Mouse (Mus musculus) midbrain, embryonic 13.5 days (tissue): ENCODE measurements around the gene Cpa5. TPM values are rescaled to one million over a fixed set of nuclear protein-coding genes. Genes with fewer than 3 reads are reported as not detected.

Experiments
- ATAC-seq: fragments of 200-750 bp; cut with Nextera tagmentation; 2 replicates; pipeline ENCODE4 v1.8.0; 2017; ENCODE audit warnings: mild to moderate bottlenecking, moderate TSS enrichment, moderate library complexity
- H3K27ac ChIP-seq: fragments of 300-500 bp; sonication (generic); 2 replicates; pipeline ENCODE4 v1.5.1; 2015; ENCODE audit warnings: inconsistent platforms, mild to moderate bottlenecking, moderate library complexity
- H3K27me3 ChIP-seq: fragments of 300-500 bp; sonication (generic); 2 replicates; pipeline ENCODE4 v1.6.1; 2015; ENCODE audit warnings: mild to moderate bottlenecking, inconsistent platforms
- H3K36me3 ChIP-seq: fragments of 300-500 bp; sonication (generic); 2 replicates; pipeline ENCODE4 v1.6.1; 2015; ENCODE audit warnings: mild to moderate bottlenecking, inconsistent platforms
- H3K4me1 ChIP-seq: fragments of 300-500 bp; sonication (generic); replicated peaks from 2 replicates; pipeline ENCODE4 v1.6.1; 2015; ENCODE audit warnings: inconsistent platforms
- H3K4me2 ChIP-seq: fragments of 300-500 bp; sonication (generic); replicated peaks from 2 replicates; pipeline ENCODE4 v1.6.1; 2015; ENCODE audit warnings: moderate library complexity, mild to moderate bottlenecking, inconsistent platforms
- H3K4me3 ChIP-seq: fragments of 300-500 bp; sonication (generic); replicated peaks from 2 replicates; pipeline ENCODE4 v1.5.1; 2015; ENCODE audit warnings: mild to moderate bottlenecking, inconsistent platforms
- H3K9ac ChIP-seq: fragments of 300-500 bp; sonication (generic); replicated peaks from 2 replicates; pipeline ENCODE4 v1.6.1; 2015; ENCODE audit warnings: mild to moderate bottlenecking, inconsistent platforms
- H3K9me3 ChIP-seq: fragments of 300-500 bp; sonication (generic); 2 replicates; pipeline ENCODE4 v1.6.1; 2016; ENCODE audit warnings: mild to moderate bottlenecking, inconsistent platforms
- WGBS: fragments of 180-500 bp; shearing (Covaris S2); methylation state at CpG from one replicate; pipeline ENCODE4 v1.1.7; 2015; 5-methylcytosine and 5-hydroxymethylcytosine counted together
- polyA plus RNA-seq: library from polyadenylated mRNA; unstranded; fragments of >200 nt; fragmentation: Nextera tagmentation; extraction: Ambion mirVana; gene quantifications from 2 replicates; pipeline ENCODE4 v1.2.1, GENCODE M21; 2015

Cpa5 gene
- polyA plus RNA-seq, 1 experiment from 2014 or later: not detected

DNA sequence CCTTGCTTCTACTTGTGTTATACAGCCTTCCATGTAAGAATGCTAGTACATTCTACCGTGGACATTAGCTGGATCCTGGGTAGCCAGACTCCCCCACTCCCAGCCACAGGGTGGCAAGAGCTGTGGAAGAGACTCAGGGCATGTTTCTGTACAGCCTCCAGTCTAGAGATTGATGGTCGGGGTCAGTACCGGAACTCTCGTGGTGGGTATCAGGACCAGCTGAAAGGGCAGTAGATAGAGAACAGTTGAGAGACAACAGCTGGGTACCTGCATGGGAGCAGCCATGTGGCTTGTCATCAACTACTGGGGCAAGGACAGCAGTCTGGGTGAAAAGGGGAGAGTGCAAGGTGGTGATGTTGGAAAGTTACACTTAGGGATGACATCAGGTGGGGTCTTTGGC, 5.7 kb upstream of the Cpa5 start:
- Histone ChIP-seq H3K4me1 (no peaks in the 10 kb centered on the region), H3K9me3 (no peaks in the 10 kb centered on the region), H3K9ac (no peak overlapping the region), H3K4me2 (no peak overlapping the region), H3K27ac (no peak overlapping the region), H3K27me3 (no peaks in the 10 kb centered on the region), H3K4me3 (no peak overlapping the region), H3K36me3 (no peaks in the 10 kb centered on the region)
- ATAC-seq: no peak
- 95% methylated on average over 4 of the region's 4 CpGs for WGBS

DNA sequence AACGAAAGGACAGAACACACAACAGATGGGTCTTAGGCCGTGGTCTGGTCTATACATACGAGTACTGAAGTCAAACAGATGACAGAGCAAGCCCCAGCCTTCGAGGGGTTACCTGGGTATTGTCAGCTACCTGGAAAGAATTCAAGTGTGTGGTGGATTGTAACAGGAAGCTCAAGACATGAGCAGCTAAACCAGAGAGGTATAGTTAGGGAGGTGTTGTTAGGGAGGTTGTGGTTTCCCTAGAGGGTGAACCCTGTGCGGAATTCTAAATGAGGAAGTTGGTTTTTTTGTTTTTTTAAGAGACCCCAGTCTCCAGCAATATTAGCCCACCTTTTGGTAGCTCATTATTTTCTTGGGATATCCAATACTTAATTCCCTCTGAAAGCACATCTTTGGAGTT, 5.1 kb upstream of the Cpa5 start:
- no peaks in the 10 kb centered on the region for H3K4me1 ChIP-seq
- no peak overlapping the region for H3K4me3 ChIP-seq
- no peaks in the 10 kb centered on the region for H3K27me3 ChIP-seq
- no peak overlapping the region for H3K9ac ChIP-seq
- H3K9me3 ChIP-seq: no peaks in the 10 kb centered on the region
- H3K4me2 ChIP-seq: no peak overlapping the region
- no peak for ATAC-seq
- 91% methylated on average over 5 of the region's 5 CpGs for WGBS
- no peaks in the 10 kb centered on the region for H3K36me3 ChIP-seq
- no peak overlapping the region for H3K27ac ChIP-seq

DNA sequence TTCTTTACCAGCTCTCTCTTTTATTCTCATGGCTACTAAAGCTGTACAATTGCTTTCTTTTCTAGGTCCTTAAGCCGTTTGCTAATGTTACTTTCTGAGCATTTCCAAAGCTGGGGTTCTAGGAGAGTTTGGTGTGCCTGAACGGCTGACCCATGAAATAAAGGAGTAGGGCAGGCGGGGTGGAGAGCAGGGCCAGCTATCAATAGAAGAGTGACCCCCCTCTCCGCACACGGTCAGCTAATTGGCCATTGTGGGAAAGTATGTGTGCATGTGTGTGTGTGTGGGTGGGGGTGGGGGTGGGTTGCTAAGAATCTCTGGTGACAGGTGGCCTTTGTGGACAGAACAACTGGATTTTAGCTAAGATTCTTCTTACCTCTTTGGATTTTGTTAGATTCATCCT, 402 bp downstream of the Cpa5 start:
- H3K4me1 ChIP-seq: peaks cover 19% of the 10 kb centered on the region
- no peak for ATAC-seq
- WGBS: 9% methylated on average over 5 of the region's 5 CpGs
- no peak overlapping the region for H3K4me3 ChIP-seq
- H3K36me3 ChIP-seq: no peaks in the 10 kb centered on the region
- no peak overlapping the region for H3K9ac ChIP-seq
- no peaks in the 10 kb centered on the region for H3K27me3 ChIP-seq
- H3K4me2 ChIP-seq: no peak overlapping the region
- H3K27ac ChIP-seq: no peak overlapping the region
- H3K9me3 ChIP-seq: no peaks in the 10 kb centered on the region

DNA sequence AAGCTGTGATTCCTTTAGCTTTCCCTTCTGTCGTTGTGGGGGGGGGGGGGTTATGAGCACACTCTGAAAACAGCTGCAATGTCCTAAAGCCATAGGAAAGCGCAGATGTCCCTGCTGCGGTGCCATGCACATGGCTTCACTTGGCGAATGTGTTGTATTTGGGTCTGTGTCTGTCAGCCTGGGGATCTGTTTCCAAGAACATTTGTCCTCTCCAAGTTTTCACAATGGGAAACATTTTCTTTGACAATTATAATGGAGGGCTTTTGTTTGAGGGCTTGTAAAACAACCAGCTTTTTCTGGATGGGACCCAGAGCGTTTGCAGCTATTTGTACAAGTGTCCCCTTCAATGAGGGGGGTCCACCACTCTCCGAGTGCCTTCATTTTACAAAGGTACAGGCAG, 3.4 kb downstream of the Cpa5 start:
- no peak overlapping the region for H3K9ac ChIP-seq
- no peak for ATAC-seq
- no peak overlapping the region for H3K27ac ChIP-seq
- peaks cover 49% of the 10 kb centered on the region for H3K4me1 ChIP-seq
- no peak overlapping the region for H3K4me3 ChIP-seq
- 70% methylated on average over 6 of the region's 6 CpGs for WGBS
- no peaks in the 10 kb centered on the region for H3K9me3 ChIP-seq
- no peaks in the 10 kb centered on the region for H3K27me3 ChIP-seq
- H3K4me2 ChIP-seq: no peak overlapping the region
- H3K36me3 ChIP-seq: no peaks in the 10 kb centered on the region

DNA sequence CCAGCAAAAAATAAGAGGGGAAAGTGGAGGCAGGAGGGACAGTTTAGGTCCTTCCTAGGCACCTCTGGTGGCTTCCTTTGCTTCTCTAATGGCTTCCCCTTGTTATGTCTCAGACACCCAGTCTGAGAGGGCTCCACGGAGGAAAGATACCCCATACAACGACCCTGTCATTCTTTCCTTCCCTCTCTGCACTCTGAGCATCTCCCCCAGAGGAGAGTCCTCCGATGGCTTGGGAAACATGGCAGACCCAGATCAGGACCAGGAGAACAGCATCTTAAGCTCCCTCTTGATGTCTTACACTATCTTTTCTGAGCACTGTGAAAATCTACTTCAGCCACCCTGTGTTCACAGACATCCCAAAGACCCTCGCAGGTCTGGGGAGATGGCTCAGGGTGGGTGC, 4.9 kb downstream of the Cpa5 start:
- Histone ChIP-seq H3K36me3 (no peaks in the 10 kb centered on the region), H3K4me2 (no peak overlapping the region), H3K9ac (peak overlapping the region; percentile 37; the same call in 1 of the 2 replicates), H3K27me3 (no peaks in the 10 kb centered on the region), H3K27ac (peak overlapping the region; percentile 90; the same call in 1 of the 2 replicates), H3K9me3 (no peaks in the 10 kb centered on the region), H3K4me3 (no peak overlapping the region), H3K4me1 (peaks cover 55% of the 10 kb centered on the region)
- no peak for ATAC-seq
- 16% methylated on average over 4 of the region's 4 CpGs for WGBS

DNA sequence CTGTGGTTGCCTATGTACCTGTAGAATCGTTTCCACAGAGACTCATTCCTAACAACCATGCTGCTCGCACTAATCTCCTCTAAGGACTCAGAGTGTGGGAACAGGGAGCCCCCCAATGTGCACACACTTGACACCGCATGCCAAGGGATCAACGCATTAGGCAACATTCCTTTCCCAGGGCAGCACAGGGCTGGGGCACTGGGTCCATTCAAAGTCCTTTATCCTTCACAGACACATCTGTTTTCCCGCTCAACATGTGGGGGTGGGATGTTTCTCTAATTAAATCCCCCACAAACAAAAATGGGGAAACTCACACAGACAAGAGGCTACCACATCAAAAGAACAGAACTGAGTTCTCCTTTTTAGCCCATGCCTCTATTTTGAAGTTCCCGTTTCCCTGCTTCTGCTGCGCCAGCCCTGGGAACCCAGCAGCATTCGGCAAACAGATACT, 5.7 kb downstream of the Cpa5 start:
- Histone ChIP-seq H3K27me3 (no peaks in the 10 kb centered on the region), H3K9ac (no peak overlapping the region), H3K4me1 (peaks cover 52% of the 10 kb centered on the region), H3K4me2 (peak overlapping the region; percentile 59), H3K9me3 (no peaks in the 10 kb centered on the region), H3K4me3 (no peak overlapping the region), H3K36me3 (no peaks in the 10 kb centered on the region), H3K27ac (peak overlapping the region; percentile 90)
- 2% methylated on average over 8 of the region's 8 CpGs for whole genome bisulfite sequencing
- ATAC-seq: no peak

GRCm38 (mm10) chr6:30617020-30617958, 6.5 kb downstream of the Cpa5 start:
- WGBS: 2% methylated on average over 13 of the region's 13 CpGs
- Histone ChIP-seq H3K9ac (peak overlapping the region; percentile 37; the same call in 1 of the 2 replicates), H3K4me2 (peak overlapping the region; percentile 59), H3K9me3 (no peaks in the 10 kb centered on the region), H3K27me3 (no peaks in the 10 kb centered on the region), H3K4me1 (peaks cover 52% of the 10 kb centered on the region), H3K27ac (peak overlapping the region; percentile 90), H3K36me3 (no peaks in the 10 kb centered on the region), H3K4me3 (peak overlapping the region; percentile 23)
- ATAC-seq: peak; percentile 74

DNA sequence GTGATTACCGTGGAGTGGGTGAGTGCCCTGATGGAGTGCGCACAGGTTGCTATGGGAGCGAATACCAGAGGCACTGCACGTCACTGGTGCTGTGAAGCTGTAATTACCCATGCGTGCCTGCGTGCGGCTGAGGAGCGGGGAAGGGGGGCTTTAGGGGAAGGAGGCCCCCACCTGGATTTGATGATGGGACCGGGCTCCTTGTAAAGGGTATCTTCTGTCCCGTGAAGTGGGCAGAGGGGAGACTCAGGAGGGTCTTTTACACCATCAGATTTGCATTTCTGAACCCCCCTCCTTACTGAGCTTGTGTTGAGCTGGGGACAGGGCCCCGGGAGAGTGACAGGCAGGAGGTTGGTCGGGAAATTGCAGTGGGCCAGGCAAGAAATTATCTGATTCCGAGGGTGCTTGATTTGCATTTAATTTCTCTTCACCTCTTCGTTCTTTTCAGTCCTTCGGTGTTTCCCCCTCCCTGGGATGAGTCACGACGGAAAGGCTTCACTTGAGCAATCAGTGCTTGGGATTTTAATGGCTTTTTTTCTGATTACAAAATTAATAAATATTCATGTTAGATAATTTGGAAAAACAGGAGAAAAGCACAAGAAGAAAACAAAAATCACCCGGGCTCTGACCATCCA, 7.3 kb downstream of the Cpa5 start:
- H3K36me3 ChIP-seq: no peaks in the 10 kb centered on the region
- H3K4me1 ChIP-seq: peaks cover 52% of the 10 kb centered on the region
- 1% methylated on average over 17 of the region's 18 CpGs for WGBS
- no peaks in the 10 kb centered on the region for H3K27me3 ChIP-seq
- H3K4me3 ChIP-seq: peak overlapping the region; percentile 23
- peak; percentile 91 for ATAC-seq
- H3K4me2 ChIP-seq: peak overlapping the region; percentile 59
- H3K9me3 ChIP-seq: no peaks in the 10 kb centered on the region
- peak overlapping the region; percentile 37; the same call in 1 of the 2 replicates for H3K9ac ChIP-seq
- peak overlapping the region; percentile 90 for H3K27ac ChIP-seq

- peak overlapping the region; percentile 37; the same call in 1 of the 2 replicates for H3K9ac ChIP-seq
- H3K9me3 ChIP-seq: no peaks in the 10 kb centered on the region
- H3K4me2 ChIP-seq: peak overlapping the region; percentile 59
- peaks cover 52% of the 10 kb centered on the region for H3K4me1 ChIP-seq
- H3K4me3 ChIP-seq: no peak overlapping the region
- H3K36me3 ChIP-seq: no peaks in the 10 kb centered on the region
- H3K27me3 ChIP-seq: no peaks in the 10 kb centered on the region
- 19% methylated on average over 6 of the region's 6 CpGs for WGBS
- H3K27ac ChIP-seq: peak overlapping the region; percentile 90
- ATAC-seq: no peak
Observed at GRCm38 (mm10) chr6:30618735-30619134, 7.9 kb downstream of the Cpa5 start.

GRCm38 (mm10) chr6:30619606-30620005, 8.8 kb downstream of the Cpa5 start:
- no peaks in the 10 kb centered on the region for H3K9me3 ChIP-seq
- no peak for ATAC-seq
- peak overlapping the region; percentile 90; the same call in 1 of the 2 replicates for H3K27ac ChIP-seq
- H3K27me3 ChIP-seq: no peaks in the 10 kb centered on the region
- H3K4me3 ChIP-seq: no peak overlapping the region
- no peak overlapping the region for H3K4me2 ChIP-seq
- 59% methylated on average over 5 of the region's 5 CpGs for WGBS
- peaks cover 52% of the 10 kb centered on the region for H3K4me1 ChIP-seq
- H3K36me3 ChIP-seq: no peaks in the 10 kb centered on the region
- H3K9ac ChIP-seq: no peak overlapping the region

- no peaks in the 10 kb centered on the region for H3K9me3 ChIP-seq
- no peak overlapping the region for H3K9ac ChIP-seq
- no peak overlapping the region for H3K4me3 ChIP-seq
- H3K36me3 ChIP-seq: no peaks in the 10 kb centered on the region
- peaks cover 44% of the 10 kb centered on the region for H3K4me1 ChIP-seq
- no peaks in the 10 kb centered on the region for H3K27me3 ChIP-seq
- no peak overlapping the region for H3K4me2 ChIP-seq
- 90% methylated on average over 4 of the region's 4 CpGs for WGBS
- H3K27ac ChIP-seq: no peak overlapping the region; the same call in 1 of the 2 replicates
- no peak for ATAC-seq
Observed at GRCm38 (mm10) chr6:30620591-30620990, 9.8 kb downstream of the Cpa5 start.

DNA sequence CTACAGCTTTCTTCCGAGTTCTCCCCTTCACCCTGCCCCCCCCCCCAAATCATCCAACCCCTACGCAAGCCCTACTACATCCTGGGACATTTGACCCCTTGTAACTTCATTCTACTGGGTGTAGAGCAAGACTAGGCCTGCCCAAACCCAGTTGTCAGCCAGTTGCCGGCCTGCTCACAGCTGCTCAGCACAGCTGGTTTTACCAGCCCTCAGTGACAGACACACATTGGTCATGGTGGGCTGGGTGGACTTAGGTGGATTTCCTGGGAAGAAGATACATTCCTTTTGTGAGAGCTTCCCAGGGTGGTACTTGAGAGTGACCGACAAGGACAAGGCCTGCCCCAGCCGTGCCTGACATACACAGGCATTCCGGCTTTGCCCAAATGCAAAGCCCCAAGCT, 10.2 kb downstream of the Cpa5 start:
- no peak overlapping the region for H3K4me2 ChIP-seq
- peaks cover 40% of the 10 kb centered on the region for H3K4me1 ChIP-seq
- no peak overlapping the region for H3K4me3 ChIP-seq
- H3K9ac ChIP-seq: no peak overlapping the region
- H3K9me3 ChIP-seq: no peaks in the 10 kb centered on the region
- 92% methylated on average over 6 of the region's 6 CpGs for WGBS
- no peak overlapping the region for H3K27ac ChIP-seq
- H3K27me3 ChIP-seq: no peaks in the 10 kb centered on the region
- no peak for ATAC-seq
- no peaks in the 10 kb centered on the region for H3K36me3 ChIP-seq
